Comparison of ENCODE assay signal across 16 mouse cellular contexts in the genomic region with DNA sequence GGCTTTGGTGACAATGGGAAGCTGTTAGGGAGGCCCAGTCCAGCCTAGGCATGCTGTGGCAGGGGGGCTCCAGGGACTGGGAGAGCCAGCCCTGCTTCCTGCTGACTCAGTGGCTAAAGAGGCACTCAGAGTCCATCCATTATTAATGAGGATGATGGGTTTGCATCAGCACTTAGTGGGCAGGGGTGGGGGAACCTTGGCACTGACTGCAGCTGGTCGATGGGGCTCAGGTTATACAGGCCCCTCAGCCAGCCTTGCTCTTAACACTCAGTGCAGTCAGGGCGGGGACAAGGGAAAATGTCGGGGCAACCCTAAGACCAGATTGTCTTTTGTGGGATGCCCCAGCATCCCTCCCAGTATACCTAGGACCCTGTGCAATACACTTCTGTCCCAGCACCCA.
"Had no signal": no experiment of that assay in that cellular context is flagged by ENCODE, and none has a peak within 500 bp of the region (broad histone marks: within the 10 kb centered on the region; RNA-seq: fewer than 3 reads in every experiment).

No protein-coding gene starts in this region.

- H3K4me1 ChIP-seq: limb, embryonic 13.5 days; midbrain, embryonic 10.5 days; neural tube, embryonic 12.5 days had no signal

- H3K9ac ChIP-seq: limb, embryonic 13.5 days; liver, embryonic 14.5 days; neural tube, embryonic 12.5 days had no signal

- DNase-seq: kidney, adult 11 months; kidney, adult 9 months; kidney, postnatal 36 days; layer of hippocampus, adult 9-11 months; layer of hippocampus, postnatal 36 days; lung, adult 18-20 months; right cerebral cortex, postnatal 4 days; spleen, adult 18-20 months; thymus, adult 18-20 months; thymus, postnatal 14 days had no signal

- H3K27me3 ChIP-seq: limb, embryonic 13.5 days; neural tube, embryonic 12.5 days had no signal

- H3K4me3 ChIP-seq: limb, embryonic 13.5 days; midbrain, embryonic 10.5 days; myocyte; neural tube, embryonic 12.5 days had no signal

- H3K27ac ChIP-seq: kidney, postnatal 0 days; limb, embryonic 13.5 days; liver, embryonic 14.5 days; midbrain, embryonic 10.5 days; neural tube, embryonic 12.5 days had no signal

- H3K9me3 ChIP-seq: limb, embryonic 13.5 days; midbrain, embryonic 10.5 days; neural tube, embryonic 12.5 days had no signal

- H3K4me2 ChIP-seq: limb, embryonic 13.5 days; neural tube, embryonic 12.5 days had no signal
